Mouse (Mus musculus): Measurements from ENCODE around the gene Fancc. TPM values are rescaled to one million over a fixed set of nuclear protein-coding genes. Genes with fewer than 3 reads are reported as not detected.
A peak's percentile ranks its signal among the peaks of the same experiment; 100 is the strongest.

Fancc gene
- total RNA-seq (2021), result 10.4 and 18.2 TPM in 2 replicates
- long read RNA-seq, partial matches to known transcripts, result 3 of 9 reads
- long read RNA-seq, other reads (novel, unspliced or antisense), result 6 of 9 reads

DNA sequence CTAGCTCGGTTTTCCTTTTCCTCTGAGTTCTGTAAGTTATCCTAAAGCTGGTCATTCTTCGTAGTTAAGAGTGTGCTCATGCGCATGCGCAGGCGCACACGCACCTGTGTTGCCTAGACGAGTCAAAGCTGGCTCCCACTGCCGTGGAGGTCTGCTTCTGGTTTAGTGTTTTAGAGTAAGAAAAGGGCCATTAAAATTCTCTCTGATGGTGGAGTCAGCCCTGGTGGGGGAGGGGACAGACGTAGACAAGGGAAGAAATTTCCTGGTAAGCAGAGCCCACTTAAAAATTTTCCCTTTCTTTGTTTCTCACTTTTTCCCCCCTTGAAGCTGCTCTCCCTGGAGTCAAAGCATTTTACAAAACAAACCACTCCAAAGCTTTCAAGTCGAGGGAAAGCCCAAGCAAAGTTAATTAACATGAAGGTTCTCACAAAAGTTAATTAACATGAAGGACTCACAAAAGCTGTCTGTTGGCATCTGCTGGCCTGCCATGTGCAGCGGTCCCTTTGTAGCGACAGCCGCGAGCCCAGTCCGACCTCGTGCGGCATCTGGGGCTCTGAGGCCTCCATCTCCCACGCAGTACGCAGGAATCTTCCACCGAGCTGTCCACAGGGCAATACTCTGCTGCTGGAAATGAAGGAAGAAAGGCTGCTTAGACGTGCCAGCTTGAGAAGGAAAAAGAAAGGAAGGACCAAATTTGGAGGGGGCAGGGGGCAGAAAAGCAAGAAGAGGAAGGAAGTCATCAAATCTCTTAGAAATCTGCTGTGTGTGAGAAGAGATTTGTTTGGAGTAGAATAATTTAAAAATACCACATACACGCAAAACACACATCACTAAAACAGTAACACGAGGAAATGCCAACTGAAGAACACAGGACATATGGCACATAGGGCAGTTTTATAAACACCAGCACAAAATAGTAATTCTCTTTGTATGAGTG is at the start of gene Fancc:
TSS of gene Fancc (minus strand) at position 633 of the 937 bp plus-strand sequence.
- no peak for DNase-seq

DNA sequence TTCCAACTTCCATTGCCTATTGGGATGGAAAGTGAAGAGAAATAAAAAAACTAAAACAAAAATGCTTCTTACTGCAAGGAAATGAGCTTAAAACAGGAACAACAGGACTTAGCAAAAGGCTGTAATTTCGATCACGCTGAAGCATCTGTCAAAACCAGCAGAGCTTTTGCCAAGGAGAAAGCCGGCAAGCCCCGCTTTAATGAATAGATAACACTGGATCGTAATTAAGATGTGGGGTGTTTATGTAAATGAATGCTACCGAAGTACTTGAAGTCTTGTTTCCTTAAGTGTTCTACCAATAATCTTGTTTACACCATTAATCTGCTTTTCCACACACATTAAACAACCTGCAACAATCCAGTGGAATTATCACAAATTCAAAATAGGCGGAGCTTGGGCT is 48.2 kb upstream of the Fancc start:
- DNase-seq, result no peak

DNA sequence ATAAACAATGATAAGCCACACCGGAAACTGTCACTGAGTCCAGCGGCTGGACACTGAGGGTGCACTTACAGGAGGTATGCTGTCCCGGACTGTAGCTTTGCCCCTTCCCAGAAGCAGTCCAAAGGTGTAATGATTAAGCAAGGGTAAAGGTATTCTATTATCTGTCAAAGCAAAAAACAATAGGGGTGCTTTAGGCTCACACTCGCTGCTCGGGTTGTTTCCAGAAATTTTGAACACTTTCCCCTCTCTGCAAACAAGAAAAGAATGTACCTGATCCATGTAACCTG is 47.8 kb upstream of the Fancc start:
- DNase-seq, result no peak

DNA sequence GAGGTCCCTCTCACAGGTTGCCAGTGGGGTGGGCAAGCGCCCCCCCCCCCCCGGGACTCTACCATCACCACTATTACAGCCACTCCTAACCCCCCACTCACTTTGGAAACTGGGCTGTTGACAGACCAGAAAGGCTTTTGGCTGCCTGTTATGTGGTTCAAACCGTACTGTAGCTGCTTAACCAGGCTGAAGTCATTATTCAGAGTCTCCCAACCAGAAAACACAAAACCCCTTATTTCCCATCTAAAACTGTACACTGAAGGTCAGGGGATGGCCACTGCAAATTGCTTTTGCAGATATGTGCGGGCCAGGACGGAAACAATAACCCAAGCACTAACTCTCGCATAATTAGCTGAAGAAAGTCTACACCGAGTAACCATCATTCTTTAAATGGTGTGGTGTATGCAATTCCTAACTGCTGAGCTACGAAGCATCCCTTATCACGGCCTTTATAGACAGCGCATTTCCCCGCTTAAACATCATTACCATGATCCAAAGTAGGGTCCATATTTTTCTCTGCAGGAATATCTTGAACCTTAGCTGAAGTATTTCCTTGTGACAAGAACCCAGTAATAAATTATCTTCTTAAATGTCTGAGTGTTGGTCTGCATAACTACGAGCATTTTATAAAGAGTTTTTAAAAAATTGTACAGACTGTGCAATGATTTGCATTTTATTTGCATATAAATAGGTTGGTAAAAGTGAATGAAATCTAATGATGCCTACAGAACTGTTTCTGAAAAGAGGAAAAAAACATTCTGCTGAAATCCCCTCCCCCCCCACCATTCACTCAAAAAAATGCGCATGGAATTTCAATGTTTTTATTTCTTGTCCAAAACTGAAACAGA is 47.3 kb upstream of the Fancc start:
- DNase-seq, result no peak

DNA sequence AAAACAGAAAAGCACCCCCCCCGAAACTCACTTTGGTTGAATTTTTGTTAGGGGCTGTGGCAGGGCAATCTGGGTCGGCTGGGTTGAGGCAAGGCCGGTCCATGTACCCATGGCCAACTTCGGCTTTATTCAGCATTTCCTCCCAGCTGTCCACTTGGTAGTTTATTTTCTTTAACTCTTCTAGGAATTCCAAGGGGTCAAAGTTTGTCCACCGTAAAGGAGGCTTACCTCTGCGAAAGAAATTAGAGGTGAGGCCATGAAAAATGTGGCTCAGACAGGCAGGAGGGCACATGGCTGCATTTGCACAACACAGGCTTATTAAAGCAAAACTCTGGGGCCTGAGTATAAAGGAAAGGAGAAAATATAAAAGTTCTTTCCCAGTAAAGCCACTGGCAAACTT is 46.4 kb upstream of the Fancc start:
- DNase-seq, result no peak

DNA sequence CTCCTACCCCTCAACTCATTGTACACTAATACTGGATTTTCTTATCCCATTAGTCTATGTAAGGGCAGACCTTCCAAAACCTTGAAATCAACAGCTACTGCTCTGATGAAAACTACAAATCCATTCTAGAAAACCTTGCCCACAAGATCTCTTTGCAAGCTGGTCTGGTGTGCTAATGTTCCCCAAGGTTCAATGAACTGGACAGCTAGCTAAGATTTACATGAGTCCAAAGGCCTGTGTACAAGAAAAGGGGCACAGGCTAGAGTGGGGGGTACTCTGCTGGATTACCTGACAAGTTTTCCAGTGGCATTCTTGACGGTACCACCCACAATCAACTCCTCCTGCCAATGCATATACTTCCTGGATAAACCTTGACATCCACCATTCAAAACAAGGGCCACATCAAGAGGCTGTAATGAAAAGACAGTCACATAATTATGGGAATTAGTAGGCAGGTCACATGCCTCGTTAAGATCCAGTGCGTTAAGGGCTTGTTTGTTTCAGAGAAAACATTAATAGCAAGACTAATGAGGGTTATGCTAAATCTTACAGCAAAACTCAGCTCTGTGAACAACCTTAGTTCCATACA is 45.8 kb upstream of the Fancc start:
- no peak for DNase-seq

DNA sequence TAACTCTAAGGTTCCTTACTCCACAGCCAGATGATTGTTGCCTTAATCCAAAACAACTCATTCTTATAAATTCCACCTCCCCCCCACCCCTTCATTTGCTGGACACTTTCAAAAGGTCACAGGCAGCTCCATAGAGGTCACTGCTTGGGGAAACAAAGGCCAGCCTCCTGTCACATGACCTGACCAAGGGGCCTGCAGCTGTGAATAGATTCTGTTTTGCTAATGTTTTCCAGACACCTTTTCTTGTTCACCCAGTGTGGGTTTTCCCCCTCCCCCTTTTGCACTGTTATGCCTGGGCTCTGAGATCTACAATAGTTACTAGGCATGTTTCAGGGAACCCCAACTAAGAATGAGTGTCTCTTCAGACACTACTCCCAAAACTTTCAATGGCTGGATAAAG is 44.4 kb upstream of the Fancc start:
- no peak for DNase-seq

DNA sequence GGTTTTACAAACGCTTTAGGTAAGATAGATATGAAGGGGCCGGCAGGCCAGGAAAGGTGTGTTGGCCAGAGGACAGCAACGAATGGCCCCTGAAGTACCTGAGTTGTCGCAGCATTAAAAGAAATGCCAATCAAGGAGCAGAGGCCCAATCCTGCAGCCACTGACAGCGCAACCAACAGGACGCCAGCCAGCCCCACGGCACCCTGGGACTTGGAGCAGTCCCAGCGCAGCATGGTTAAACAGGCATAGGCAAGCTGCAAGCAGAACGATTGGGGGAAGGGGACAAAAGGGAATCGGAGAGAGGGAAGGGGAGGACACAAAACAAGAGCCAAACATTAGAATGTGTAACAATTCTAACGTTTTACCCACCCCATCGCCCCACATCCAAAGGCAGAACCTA is 43.5 kb upstream of the Fancc start:
- DNase-seq, result no peak

DNA sequence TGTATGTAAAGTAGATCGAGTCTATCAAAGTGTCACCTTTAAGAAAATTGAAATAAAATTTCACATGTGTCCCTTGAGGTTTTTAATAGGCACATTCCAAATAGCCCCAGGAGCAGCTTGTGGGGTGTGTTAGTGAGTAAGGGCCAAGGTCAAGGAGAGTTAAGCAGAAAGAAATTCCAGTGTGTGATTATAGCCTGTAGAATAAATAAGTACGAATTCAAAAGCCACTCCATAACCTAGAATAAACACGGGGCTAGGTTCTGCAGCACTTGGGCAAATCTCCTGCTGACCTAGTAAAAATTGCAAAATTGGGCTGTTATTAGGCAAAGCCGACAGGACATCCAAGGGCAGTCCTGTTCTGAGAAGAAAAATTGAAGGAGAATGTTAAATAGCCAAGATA is 37.9 kb upstream of the Fancc start:
- DNase-seq, result no peak

DNA sequence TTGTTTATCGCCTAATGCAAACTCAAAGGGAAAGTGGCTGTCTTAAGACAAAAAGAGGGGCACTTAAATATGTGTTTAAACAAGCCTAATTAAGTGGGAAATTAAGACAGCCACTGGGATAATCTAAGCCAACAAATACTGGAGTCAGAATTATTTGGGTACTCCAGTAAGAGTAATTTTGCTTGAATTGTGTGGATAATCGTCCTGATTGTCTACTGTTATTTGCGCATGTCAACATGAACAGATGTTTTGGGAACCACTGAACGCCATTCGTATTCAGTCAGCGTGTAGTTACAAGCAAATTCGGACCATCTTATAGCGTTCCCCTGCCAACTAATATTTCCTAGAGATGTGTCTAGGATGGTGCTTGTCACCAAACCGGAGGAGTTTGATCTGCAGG is 33.8 kb upstream of the Fancc start:
- DNase-seq, result no peak

DNA sequence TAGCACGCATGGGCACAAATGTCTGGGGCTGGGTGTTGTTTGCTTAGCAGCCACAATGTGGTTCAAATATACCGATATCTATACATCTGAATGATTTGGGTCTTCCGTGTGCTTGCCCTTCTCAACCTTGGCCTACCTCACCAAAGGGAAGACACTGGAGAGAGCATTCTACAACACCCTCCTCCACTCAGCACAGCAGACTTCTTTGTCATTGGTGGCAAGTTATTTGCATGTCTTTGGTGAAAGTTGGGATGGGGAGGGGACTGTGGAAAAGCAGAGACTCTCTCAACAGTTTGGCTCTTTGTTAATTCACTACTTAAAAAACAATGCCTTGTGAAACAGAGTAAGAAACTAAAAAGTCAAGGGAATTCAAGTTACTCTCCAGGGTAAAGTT is 33.3 kb upstream of the Fancc start:
- no peak for DNase-seq

DNA sequence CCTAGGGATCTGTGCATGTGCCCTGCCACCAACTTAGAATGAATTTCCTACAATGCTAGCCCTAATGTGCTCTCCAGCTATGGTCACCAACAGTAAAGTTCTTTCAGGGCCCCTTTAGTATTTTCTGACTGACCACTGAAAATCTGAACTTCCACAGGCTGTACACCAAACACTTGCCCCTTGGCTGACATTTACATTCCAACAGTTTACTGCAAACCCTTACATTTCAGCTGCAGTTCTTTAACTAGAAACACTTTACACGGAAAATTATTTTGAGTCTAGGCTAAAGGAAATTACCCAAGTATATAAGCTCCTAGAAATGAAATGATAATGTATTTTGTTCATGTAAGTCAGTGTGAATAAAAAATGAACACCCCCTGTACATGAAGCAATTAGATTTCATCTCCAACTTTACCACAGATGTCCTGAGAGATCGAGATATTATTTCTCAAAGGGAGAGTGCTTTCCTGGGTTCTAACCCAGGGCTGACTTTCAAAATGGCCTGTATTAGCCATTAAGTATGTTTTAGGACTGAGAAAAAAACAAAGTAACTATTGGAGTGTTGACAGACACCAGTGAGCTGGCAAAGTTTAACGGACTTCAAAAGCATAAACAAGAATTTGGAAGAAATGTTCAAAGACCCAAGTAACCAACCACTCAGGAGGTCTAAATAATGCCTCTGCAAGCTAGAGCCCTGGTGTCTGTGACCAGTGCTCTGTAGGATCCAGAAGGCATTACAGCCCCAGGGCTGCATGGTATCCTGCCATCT is 32.7 kb upstream of the Fancc start:
- no peak for DNase-seq

DNA sequence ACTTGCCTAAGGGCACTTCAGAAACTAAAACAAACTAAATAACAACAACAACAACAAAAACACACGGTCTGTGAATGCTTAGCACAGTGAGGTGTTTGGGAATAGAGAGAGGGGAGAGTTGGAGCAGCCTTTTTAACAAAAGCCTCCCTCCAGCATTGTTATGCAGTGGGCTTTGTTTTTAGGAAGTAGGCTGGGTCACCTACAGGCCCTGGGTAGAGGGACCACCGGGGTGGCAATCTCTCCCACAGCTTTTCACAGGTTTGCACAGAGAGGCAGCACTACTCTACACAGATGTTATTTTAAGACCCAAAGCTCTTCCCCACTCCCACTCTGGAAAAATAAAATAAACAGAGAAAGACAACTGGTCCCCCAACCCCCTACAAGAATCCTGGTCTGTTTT is 31.8 kb upstream of the Fancc start:
- no peak for DNase-seq

DNA sequence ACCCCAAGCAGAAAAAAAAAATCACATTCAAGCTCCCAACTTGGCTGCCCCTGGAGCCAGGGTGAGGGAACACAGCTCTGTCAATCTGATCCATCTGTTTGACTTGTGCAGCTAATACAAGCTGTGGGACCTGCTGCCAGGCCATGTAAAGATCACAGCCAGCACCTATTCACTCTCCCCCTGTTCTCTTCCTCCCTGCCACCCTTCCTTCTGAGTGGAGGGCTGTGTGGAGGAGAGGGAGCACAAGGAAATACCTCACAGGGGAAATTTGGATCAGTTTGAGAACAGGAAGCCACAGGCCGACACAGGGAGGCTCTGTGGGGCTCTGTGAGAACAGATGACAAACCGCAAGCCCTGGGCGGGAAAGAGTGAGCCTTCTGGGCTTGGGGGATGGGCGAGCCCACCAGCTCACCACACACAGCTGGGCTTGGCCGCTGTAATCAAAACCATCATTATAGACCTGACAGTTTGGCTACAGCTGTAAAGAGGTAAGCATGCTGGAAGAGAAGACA is 31.1 kb upstream of the Fancc start:
- no peak for DNase-seq

DNA sequence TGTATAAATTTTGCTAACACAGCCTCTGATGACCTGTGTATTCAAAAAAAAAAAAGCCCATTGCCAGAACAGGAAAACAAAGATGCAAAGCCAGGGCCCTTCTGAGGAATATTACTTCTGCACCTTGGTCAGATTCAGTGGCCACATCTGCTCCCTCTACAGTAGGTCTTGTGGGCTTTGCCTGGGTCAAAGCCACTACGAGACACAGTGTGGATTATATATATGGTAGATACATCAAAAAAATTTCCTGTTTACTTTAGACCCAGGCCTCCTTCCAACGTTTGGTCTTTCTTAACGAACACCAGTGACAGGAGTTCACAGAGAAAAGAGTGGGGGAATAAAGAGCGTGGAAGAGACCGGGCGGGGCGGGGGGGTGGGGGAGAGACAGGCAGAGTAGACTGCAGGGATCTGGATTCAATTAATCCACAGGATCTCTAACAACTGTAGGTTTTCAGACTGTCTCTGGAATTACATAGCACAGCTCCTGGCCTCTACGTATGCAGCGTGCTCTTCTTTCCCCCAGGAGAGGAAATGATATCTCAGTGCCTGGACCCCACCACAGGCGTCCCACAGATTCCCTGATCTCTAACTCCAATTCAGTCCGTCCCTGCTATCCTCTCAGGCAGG is 28.6 kb upstream of the Fancc start:
- DNase-seq, result no peak

DNA sequence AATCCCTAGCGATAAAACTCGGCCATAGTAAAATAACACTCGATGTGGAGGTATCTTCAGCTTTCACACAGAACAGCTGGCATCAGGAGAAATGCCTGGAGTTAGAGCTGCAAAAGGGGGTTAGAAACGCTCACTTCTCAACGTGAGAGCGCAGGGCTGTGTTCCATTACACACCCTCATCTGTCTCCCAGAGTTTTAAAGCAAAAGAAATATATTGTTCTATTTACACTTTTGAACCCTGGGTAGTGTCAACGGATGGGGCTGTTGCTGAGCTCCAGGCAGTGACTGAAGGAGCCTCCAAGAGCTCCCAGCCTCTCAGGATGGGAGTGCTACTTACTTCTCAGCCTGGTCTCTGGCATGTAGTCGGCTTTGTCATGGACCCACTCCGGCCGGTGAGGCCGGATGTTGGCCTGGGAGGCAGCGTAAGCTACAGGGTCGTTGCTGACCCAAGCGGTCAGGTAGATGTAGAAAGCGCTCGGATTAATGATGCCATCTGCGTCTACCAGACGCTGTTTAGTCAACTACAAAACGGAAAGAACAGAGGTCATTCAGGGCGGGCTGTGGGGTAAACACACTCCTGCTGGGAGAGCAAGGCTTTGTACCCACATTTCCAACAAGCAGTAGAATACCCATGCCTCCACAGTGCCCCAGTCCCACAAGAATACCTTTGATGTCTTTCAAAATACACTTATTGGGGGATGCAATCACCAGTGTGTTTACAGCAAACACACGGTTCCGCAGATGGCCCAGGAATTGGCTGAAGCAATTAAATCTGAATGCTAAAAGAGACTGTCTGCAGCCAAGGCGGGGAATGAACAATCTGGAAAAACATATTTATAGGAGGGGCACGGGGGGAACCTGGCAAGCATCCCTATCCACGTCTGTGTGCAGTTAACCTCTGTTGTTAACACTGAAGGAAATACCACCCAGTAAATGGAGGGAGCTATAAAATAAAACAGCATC is 27.8 kb upstream of the Fancc start:
- DNase-seq, result no peak

DNA sequence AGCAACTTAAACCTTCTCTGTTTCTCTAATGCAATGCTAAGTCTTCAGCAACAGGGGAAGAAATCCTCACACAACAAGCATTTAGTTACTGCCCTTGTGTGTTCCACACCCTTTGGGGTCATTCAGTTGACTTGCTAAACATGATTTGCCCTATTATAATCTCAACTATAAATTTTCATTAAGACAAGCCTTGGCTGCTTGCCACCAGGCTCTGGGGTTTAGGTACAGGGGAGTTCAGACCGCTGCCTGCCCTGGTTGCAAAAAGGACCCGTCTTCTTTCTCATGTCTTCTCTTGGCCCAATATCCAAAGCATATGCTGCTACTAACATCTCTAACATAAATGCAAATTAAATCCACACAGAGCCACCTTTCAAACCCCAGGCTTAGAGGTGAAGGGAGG is 27.0 kb upstream of the Fancc start:
- peak; percentile 36 for DNase-seq

DNA sequence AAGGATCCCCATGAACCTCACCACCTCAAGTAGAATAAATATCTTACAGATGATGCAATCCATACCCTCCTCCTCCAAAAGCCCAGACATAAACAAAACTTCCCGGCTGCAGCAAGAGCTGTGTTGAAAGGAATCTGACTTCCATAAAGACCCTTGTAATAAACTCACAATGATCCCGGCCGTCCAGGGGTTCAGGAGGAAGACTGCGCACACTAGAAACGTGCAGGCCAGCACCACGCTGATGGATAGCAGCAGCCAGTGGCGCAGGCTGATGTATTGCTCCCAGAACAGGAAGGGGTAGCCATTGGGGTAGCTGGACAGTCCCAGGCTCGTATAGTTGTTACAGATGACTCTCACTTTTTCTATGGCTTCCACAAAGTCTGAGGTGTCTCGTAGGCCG is 25.8 kb upstream of the Fancc start:
- DNase-seq, result no peak

DNA sequence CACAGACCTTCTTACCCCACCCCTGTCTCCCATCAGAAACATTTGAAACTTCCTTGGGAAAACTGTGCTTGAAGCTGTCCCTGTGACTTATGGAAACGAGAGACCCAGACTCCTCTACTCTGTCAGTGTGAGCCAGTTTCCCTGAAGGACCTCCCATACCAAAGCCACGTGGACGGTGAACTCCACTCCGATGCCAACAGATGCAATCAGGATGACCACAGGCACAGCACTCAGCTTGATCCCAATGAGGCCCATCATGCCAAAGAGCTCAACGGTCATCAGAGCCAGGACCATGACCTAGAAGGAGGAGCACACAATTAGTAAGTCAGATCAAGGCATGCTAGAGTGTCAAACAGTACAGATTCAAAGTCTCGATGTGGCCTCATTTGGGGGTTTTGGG is 23.0 kb upstream of the Fancc start:
- DNase-seq, result no peak

DNA sequence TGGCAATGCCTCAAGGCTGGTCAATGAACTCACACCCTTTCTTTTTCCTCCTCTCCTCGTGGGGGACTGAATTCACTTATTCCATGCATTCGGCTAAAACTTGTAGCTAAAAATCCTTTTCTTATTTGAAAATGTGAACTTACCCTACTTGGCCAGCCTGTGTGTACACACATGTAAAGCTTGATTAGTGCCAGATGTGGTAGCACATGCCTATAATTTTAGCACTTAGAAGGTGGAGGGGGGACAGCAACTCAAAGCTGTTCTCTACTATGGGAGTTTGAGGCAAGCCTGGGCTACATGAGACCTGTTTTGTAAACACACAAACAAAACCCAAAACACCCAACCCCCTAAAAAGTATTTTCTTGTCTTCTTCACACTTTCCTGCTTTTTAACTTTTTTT is 19.5 kb upstream of the Fancc start:
- no peak for DNase-seq

All from adrenal gland, postnatal 25 days (tissue).